Mouse (Mus musculus): ENCODE measurements around the gene Ccdc188.
"Not testable (repeated sequence)": the region's sequence is repeated elsewhere in the genome, so short reads cannot be mapped to it uniquely, and the experiment has no call there.

The Ccdc188 gene

DNA sequence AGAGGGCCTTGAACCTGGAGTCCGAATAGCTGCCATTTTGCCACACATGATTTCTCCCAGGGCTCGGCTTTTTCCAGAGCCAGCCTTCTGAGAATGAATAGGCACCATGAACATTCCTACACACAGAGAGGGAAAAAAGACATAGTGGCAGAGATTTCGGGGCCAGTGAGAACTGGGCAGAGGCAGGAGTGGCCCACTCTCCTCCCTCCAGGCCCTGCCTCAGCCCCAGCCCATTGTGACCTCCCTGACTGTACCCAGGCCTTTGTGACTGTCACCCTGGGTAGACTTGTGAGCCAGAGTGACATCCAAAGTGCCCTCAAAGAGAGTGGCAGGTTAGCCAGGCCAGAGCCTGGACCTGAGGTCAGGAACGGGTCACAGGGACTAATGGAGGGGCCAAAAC, at the start of gene Ccdc188:
Ccdc188 (plus strand) TSS at position 301 of the 400 bp plus-strand sequence.
- no peak for DNase-seq (ENCODE audit: low spot score in 2 of 2)

DNA sequence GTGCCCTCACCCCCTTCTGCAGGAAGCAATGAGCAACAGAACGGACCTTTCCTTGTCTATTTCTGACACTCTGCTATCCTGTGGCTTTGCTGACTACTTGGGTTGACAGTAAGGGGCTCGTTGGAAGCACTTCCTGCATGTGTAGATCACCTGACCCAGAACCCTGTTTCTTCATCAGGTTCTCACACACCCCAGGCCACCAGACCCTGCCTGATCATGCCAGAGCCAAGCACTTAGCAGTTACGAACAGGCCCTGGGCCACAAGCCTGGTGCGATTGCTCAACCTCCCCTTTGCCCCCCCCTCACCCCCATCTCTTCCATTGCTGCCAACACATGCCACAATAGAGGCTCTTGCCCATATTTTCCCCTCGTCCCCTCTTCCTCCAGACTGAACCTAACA, 48.5 kb upstream of the Ccdc188 start:
- DNase-seq (ENCODE audit: low spot score in 2 of 2), result no peak

DNA sequence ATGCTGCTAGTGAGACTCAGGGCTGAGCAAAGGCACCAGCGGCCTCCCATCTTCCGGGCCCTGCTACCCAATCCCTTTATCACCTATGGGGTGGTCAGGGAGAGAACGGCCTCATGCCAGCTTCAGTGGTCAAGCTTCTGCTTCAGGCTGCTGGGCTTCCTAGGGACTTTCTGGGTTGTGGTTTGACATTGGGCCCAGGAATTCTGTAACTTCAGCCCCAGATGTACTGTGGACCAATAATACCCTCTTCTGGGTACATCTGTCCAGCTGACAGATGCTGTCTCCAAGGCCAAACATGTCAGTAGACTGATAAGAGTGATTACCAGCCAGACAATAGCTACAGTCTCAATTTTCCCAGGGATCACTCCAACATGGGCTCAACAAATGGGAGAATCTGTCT, 47.9 kb upstream of the Ccdc188 start:
- DNase-seq (ENCODE audit: low spot score in 2 of 2), result no peak

GRCm38 (mm10) chr16:18172266-18172855, 45.3 kb upstream of the Ccdc188 start:
- DNase-seq (ENCODE audit: low spot score in 2 of 2), result peak; percentile 81 to 90

DNA sequence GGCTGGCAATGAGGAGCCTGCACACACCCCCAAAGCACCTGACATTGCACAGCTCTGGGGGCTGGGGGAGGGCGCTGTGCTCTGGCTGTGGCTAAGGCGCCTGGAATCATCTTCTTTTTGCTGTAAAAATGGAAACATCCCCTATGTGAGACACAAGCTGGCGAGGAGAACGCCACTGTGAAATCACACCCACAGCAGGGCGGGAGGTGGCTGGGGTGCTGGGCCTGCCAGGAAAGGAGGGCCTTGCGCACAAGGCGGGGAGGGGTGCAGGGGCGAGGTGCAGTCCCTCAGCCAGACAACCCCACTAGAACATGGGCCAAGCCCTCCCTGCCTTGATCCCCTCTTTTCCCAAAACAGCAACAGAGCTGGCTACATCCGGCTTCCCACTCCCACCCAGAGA, 44.4 kb upstream of the Ccdc188 start:
- peak; percentile 68 to 79 for DNase-seq (ENCODE audit: low spot score in 2 of 2)

- peak; percentile 69 to 81 for DNase-seq (ENCODE audit: low spot score in 2 of 2)
Measured at GRCm38 (mm10) chr16:18173788-18174187, 43.9 kb upstream of the Ccdc188 start.

DNA sequence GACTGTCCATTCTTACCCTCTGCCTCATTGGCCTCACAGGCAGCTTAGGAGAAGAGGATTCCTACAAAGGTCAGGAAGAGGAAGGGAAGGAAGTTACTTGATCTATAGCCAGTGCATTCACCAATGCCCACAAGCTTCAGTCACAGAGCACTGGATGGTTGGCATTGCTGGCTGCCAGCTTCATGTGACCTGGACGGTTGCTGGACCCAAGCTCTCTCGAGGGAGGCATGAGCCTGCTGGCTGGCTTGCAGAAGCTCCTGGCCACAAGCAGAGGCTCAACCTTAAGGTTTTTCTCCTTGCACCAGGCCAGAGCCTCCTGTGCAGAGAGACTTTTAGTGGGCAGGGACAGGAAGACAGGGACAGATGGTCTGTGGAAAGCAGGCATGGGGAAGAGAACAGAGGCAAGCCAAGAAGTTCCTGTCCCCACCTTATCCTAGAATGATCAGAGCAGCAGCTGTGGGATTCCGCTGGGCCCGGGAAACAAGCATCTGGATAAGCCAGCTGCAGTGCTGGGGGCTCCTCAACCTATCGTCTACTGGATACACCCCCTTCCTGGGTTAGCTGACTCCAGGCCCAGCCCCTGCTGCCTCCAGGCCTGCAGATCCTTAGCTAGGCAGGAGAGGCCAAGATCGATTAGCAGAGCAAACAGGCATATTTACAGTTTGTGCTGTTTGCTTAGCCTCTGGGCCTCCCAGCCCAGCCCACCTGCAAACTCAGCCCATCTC, 41.7 kb upstream of the Ccdc188 start:
- no peak for DNase-seq (ENCODE audit: low spot score in 2 of 2)

- no peak for DNase-seq (ENCODE audit: low spot score in 2 of 2)
Measured at GRCm38 (mm10) chr16:18176758-18177157, 40.9 kb upstream of the Ccdc188 start.

DNA sequence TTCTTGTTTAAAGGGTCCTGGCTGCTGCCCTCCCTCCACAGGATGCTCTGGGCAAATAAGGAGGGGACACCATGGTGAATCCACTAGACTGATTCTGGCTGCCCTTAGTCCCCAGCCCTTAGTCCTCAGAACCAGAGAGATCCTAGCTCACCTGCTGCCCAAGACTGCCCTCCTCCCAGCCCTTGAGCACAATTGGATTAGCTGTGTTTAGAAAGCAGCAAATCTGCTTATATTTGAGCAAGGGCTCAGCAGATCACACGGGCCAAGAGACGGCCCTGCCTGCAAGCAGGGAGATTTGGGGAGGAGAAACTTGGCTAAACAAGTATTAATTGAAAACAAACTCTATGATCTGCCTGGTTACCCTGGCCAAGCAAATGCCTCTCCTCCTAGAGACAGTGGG, 38.1 kb upstream of the Ccdc188 start:
- DNase-seq (ENCODE audit: low spot score in 2 of 2), result no peak

- DNase-seq (ENCODE audit: low spot score in 2 of 2), result no peak
Measured at GRCm38 (mm10) chr16:18181398-18181797, 36.3 kb upstream of the Ccdc188 start.

DNA sequence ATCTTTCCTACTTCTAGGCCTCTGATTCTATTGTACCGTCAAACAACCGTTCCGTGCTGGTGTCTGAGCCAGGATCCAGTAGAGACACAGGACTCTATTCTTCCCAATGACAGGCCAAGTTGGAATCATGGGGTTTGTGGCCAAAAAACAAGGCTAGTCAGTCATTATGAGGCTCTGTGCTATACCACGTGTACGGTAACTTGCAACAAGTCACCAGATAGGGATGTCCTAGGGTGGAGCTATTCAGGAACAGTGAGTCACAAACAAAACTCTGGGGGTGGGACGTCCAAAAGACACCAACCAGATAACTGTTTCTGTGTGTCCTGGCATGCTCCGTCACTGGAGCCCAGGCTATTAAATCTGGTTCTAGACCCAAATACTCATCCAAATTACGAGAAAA, 34.9 kb upstream of the Ccdc188 start:
- no peak for DNase-seq (ENCODE audit: low spot score in 2 of 2)

DNA sequence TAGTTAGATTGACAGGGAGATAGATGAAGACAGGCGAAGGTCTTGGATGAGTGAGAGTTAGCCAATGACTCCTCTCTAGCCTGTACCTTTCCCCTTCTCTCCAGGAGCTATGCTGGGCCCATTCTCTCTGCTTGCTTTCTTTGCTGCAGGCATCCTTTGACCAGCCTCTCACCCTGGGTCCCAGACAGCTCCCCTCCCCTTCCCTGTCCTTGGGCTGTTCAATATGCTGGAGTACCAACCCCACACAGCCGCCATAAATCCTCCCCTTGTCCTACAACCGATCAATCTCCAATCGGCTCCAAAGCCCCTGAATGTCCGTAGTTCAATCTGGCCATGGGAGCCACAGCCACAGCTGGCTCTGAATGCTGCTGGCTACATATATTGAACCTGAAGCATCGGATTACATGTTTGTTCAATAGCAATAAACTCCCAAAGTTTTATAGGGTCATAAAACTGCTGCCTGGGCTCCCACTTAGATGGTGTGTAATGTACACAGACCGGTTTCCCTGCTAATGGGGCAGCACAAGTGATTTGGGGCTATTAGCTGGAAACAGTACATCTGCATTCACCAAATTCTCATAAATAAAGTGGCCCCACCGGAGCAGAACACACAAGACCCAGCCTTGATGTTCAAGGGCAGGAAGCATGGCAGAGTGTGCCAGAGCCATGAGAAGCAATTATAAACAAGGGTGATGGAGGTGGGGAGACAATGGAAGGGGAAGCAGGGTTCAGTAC, 31.8 kb upstream of the Ccdc188 start:
- DNase-seq (ENCODE audit: low spot score in 2 of 2), result no peak

DNA sequence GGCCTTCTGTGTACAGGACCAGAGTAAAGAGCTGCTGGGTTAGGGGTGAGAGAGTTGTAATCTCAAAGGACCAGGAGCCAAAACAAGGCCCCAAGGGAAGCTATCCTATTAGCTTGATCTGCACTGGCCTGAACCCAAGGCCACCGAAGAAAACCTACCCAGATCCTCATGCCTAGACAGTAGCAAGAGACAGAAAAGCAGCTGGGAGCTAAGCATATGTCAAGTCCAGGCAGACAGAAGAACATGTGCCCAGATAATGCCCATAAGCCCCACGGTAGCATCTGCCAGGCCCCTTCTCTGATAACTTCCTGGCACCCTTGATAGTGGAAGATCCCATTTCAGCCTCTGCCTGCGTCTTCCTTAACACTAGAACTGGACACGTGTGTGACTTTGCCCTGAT, 30.9 kb upstream of the Ccdc188 start:
- DNase-seq (ENCODE audit: low spot score in 2 of 2), result no peak

- no peak for DNase-seq (ENCODE audit: low spot score in 2 of 2)
Measured at GRCm38 (mm10) chr16:18187221-18187620, 30.5 kb upstream of the Ccdc188 start.

DNA sequence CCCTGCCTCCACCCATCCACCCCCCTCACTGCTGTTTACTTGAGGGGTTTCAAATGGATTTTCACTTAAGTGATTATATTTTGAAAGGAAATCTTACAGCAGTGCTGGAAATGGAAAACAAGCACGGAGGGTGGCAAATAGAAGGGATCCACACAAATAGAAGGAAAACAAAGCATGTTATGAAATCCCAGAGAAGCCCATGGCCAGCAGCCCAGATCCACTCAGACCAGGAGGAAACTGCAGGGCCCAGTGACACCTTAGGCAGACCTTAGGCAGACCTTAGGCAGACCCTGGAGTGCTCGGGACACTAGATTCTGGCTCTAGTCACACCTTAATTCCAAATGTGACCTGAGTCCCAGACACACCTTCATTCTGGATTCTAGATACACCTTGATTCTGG, 26.7 kb upstream of the Ccdc188 start:
- no peak for DNase-seq (ENCODE audit: low spot score in 2 of 2)

DNA sequence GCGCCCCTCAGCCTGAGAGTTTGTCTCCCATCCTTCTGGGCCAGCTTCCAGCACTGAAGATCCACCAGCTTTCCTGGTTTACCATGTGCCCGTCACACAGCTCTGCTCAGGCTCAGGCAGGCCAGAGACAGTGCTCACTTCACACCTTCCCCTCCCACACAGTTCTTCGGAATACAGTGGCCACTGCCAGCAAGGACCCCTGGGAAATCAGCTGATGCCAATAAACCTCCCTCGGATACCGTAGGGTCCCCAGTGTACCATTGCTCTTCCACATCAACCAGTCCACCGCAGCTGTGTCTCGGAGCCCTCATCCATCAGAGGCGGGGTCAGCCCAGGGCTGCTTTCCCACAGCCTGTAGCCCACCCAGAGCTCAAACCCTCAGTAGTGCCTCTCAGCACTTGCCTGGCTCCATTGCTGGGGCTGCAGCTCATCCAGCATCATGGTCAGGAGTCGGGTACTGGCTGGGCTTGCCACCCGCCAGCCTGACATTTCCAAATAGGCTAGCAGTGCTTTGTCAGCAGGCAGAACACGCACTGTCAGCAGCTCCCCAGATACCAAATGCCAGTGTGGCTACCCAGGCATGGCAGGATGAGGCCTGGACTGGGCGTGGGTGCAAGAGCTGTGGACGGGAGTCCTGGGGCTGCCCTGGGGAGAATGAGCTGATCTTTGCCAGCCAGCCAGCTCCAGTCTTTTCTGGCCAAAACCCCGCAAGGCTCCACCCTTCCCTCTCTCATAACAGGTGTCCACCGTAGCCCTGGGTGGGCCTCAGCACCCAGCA, 23.3 kb upstream of the Ccdc188 start:
- DNase-seq (ENCODE audit: low spot score in 2 of 2), result peak; percentile 68

DNA sequence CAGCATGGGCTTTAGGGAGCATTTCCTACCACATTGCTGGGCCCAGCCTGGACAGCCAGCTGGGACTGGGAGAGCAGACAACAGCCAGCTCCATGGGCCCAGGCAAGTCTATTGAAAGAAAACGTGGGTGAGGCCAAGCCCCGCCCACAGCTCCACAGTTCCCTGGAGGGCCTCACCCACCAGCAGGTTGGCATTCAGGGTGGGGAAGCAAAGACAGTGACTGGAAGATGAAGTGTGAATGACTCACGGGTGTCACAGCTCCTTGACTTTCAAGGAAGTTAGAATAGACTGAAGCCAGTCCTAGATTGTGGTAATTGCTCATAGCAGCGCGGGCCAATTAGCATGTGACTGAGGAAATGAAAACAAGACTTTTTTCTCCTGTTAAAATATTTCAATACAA, 22.6 kb upstream of the Ccdc188 start:
- DNase-seq (ENCODE audit: low spot score in 2 of 2), result peak; percentile 78 to 82

GRCm38 (mm10) chr16:18195561-18195960, 22.1 kb upstream of the Ccdc188 start:
- DNase-seq (ENCODE audit: low spot score in 2 of 2), result not testable (repeated sequence)

- no peak for DNase-seq (ENCODE audit: low spot score in 2 of 2)
Measured at GRCm38 (mm10) chr16:18197881-18198280, 19.8 kb upstream of the Ccdc188 start.

- no peak for DNase-seq (ENCODE audit: low spot score in 2 of 2)
Measured at GRCm38 (mm10) chr16:18198365-18199098, 19.1 kb upstream of the Ccdc188 start.

GRCm38 (mm10) chr16:18200062-18200461, 17.6 kb upstream of the Ccdc188 start:
- no peak for DNase-seq (ENCODE audit: low spot score in 2 of 2)
